Mouse (Mus musculus): ENCODE measurements around the gene Heatr9. TPM values are rescaled to one million over a fixed set of nuclear protein-coding genes. Genes with fewer than 3 reads are reported as not detected.

Gene Heatr9
- polyA plus RNA-seq, 1 experiment from 2014 or later = not detected

- H3K4me1 ChIP-seq (replicated peaks) = peaks cover 10% of the 10 kb centered on the region; the same call in 1 of the 2 replicates
- no peaks in the 10 kb centered on the region for H3K36me3 ChIP-seq
- H3K27me3 ChIP-seq = no peaks in the 10 kb centered on the region
- H3K9ac ChIP-seq = no peak within 1 kb of the TSS
- H3K9me3 ChIP-seq (replicated peaks) = no peaks in the 10 kb centered on the region
- no peak within 1 kb of the TSS for H3K27ac ChIP-seq
- ATAC-seq (replicated peaks; ENCODE audit: insufficient number of reproducible peaks, insufficient read depth, low FRiP score, low read depth) = no peak
- H3K4me2 ChIP-seq = no peak within 1 kb of the TSS
- no peak within 1 kb of the TSS for H3K4me3 ChIP-seq
- 75% methylated on average over 5 of the region's 5 CpGs for WGBS
Measured at GRCm38 (mm10) chr11:83530360-83530759, 8.4 kb upstream of the Heatr9 start, which contains the start of gene Ccl5. Gene Ccl5, minus strand, starts transcription at chr11:83530518.

DNA sequence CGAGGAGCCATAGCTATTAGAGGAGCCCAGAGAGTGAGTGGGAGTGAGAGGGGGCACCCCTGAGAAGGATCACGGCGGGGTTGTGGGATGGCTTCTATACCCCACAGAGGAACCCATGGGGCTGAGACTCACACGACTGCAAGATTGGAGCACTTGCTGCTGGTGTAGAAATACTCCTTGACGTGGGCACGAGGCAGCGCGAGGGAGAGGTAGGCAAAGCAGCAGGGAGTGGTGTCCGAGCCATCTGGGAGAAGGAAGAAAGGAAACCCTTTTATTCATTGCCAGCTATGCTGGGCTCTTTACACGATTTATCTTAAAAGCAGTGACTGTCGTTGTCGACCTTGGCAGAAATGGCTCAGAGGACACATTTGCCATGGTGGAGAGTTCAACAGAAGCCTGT lies 7.0 kb upstream of the Heatr9 start:
- H3K4me1 ChIP-seq (replicated peaks) = peaks cover under 1% of the 10 kb centered on the region; the same call in 1 of the 2 replicates
- WGBS = 65% methylated on average over 12 of the region's 12 CpGs
- H3K4me2 ChIP-seq = no peak overlapping the region
- H3K9me3 ChIP-seq (replicated peaks) = no peaks in the 10 kb centered on the region
- ATAC-seq (replicated peaks; ENCODE audit: insufficient number of reproducible peaks, insufficient read depth, low FRiP score, low read depth) = no peak
- no peak overlapping the region for H3K4me3 ChIP-seq
- H3K36me3 ChIP-seq = no peaks in the 10 kb centered on the region
- H3K27me3 ChIP-seq = no peaks in the 10 kb centered on the region
- H3K9ac ChIP-seq = no peak overlapping the region
- no peak overlapping the region for H3K27ac ChIP-seq

- Histone ChIP-seq H3K4me3 (no peak overlapping the region), H3K4me2 (no peak overlapping the region), H3K9ac (no peak overlapping the region), H3K27ac (no peak overlapping the region), H3K9me3 (replicated peaks) (no peaks in the 10 kb centered on the region), H3K36me3 (no peaks in the 10 kb centered on the region), H3K27me3 (no peaks in the 10 kb centered on the region), H3K4me1 (replicated peaks) (no peaks in the 10 kb centered on the region)
- ATAC-seq (replicated peaks; ENCODE audit: insufficient number of reproducible peaks, insufficient read depth, low FRiP score, low read depth) = no peak
- 70% methylated on average over 6 of the region's 6 CpGs for WGBS
Measured at GRCm38 (mm10) chr11:83518371-83518770, 3.6 kb downstream of the Heatr9 start.

- ATAC-seq (replicated peaks; ENCODE audit: insufficient number of reproducible peaks, insufficient read depth, low FRiP score, low read depth) = no peak
Measured at GRCm38 (mm10) chr11:83517153-83517552, 4.8 kb downstream of the Heatr9 start.

GRCm38 (mm10) chr11:83509521-83509920 lies 12.5 kb downstream of the Heatr9 start:
- ATAC-seq (replicated peaks; ENCODE audit: insufficient number of reproducible peaks, insufficient read depth, low FRiP score, low read depth) = no peak
- H3K9me3 ChIP-seq (replicated peaks) = no peaks in the 10 kb centered on the region
- no peak overlapping the region for H3K9ac ChIP-seq
- H3K27ac ChIP-seq = no peak overlapping the region
- H3K4me3 ChIP-seq = no peak overlapping the region
- H3K4me2 ChIP-seq = no peak overlapping the region
- H3K27me3 ChIP-seq = no peaks in the 10 kb centered on the region
- peaks cover 27% of the 10 kb centered on the region for H3K36me3 ChIP-seq
- H3K4me1 ChIP-seq (replicated peaks) = 0 out of 2 replicates have a peak, but pooled peaks cover 3% of the 10 kb centered on the region

More at GRCm38 (mm10) chr11:83517153-83517552, 4.8 kb downstream of the Heatr9 start:
- Histone ChIP-seq H3K9ac (no peak overlapping the region), H3K4me3 (no peak overlapping the region), H3K27me3 (no peaks in the 10 kb centered on the region), H3K36me3 (no peaks in the 10 kb centered on the region), H3K4me1 (replicated peaks) (no peaks in the 10 kb centered on the region), H3K4me2 (no peak overlapping the region), H3K9me3 (replicated peaks) (no peaks in the 10 kb centered on the region), H3K27ac (no peak overlapping the region)

- no peak for ATAC-seq (replicated peaks; ENCODE audit: insufficient number of reproducible peaks, insufficient read depth, low FRiP score, low read depth)
- WGBS = 93% methylated on average over 5 of the region's 5 CpGs
Measured at GRCm38 (mm10) chr11:83504308-83504707, 17.7 kb downstream of the Heatr9 start.

DNA sequence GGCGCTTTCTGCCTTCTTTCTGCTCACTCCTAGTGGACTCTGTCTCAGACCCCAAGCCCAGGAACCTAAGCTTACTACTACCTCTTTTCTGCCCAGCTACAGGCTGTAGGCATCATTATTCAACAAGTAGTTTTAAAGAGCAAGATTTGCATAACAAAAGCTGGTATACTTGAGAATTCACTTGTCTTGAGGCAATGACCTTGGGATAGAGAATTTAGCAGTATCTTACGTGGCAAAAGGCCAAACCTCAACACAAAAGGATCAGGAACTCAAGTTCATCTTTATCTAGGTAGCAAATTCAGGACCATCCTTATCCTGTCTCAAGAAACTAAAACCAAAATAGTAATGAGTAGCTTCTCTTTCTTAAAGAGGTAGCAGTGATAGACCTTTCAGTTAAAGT lies 26.4 kb downstream of the Heatr9 start:
- H3K9me3 ChIP-seq (replicated peaks) = no peaks in the 10 kb centered on the region
- no peaks in the 10 kb centered on the region; the same call in 1 of the 2 replicates for H3K4me1 ChIP-seq (replicated peaks)
- WGBS = 84% methylated on average over 2 of the region's 2 CpGs
- no peak overlapping the region for H3K4me2 ChIP-seq
- no peak overlapping the region for H3K4me3 ChIP-seq
- ATAC-seq (replicated peaks; ENCODE audit: insufficient number of reproducible peaks, insufficient read depth, low FRiP score, low read depth) = no peak
- H3K27me3 ChIP-seq = no peaks in the 10 kb centered on the region
- H3K36me3 ChIP-seq = peaks cover 5% of the 10 kb centered on the region; the same call in 1 of the 2 replicates
- no peak overlapping the region for H3K9ac ChIP-seq
- H3K27ac ChIP-seq = no peak overlapping the region

More at GRCm38 (mm10) chr11:83504308-83504707, 17.7 kb downstream of the Heatr9 start:
- no peak overlapping the region for H3K9ac ChIP-seq
- H3K4me3 ChIP-seq = no peak overlapping the region
- no peak overlapping the region for H3K27ac ChIP-seq
- H3K4me2 ChIP-seq = no peak overlapping the region
- H3K4me1 ChIP-seq (replicated peaks) = 0 out of 2 replicates have a peak, but pooled peaks cover 3% of the 10 kb centered on the region
- H3K36me3 ChIP-seq = peaks cover 61% of the 10 kb centered on the region
- no peaks in the 10 kb centered on the region for H3K27me3 ChIP-seq
- no peaks in the 10 kb centered on the region for H3K9me3 ChIP-seq (replicated peaks)

DNA sequence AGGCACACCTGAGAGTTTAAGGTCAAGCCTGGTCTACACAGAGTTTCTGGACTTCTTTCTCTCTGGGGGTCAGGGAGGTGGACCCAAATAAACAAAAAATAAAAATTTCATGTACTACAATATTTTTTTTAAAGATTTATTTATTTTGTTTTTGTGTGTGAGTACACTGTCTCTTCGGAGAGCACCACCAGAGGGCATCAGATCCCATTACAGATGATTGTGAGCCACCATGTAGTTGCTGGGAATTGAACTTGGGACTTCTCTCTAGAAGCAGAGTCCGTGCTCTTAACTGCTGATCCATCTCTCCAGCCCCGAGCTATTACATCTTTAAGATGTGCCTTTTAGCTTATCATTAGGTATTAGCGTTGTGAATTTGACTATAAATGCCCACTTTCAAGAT lies 30.5 kb downstream of the Heatr9 start:
- WGBS = 88% methylated on average over 4 of the region's 4 CpGs
- ATAC-seq (replicated peaks; ENCODE audit: insufficient number of reproducible peaks, insufficient read depth, low FRiP score, low read depth) = no peak
- no peaks in the 10 kb centered on the region; the same call in 1 of the 2 replicates for H3K4me1 ChIP-seq (replicated peaks)
- no peak overlapping the region for H3K27ac ChIP-seq
- peaks cover 19% of the 10 kb centered on the region for H3K36me3 ChIP-seq
- no peak overlapping the region for H3K9ac ChIP-seq
- H3K9me3 ChIP-seq (replicated peaks) = no peaks in the 10 kb centered on the region
- no peak overlapping the region for H3K4me3 ChIP-seq
- no peaks in the 10 kb centered on the region for H3K27me3 ChIP-seq
- H3K4me2 ChIP-seq = no peak overlapping the region

DNA sequence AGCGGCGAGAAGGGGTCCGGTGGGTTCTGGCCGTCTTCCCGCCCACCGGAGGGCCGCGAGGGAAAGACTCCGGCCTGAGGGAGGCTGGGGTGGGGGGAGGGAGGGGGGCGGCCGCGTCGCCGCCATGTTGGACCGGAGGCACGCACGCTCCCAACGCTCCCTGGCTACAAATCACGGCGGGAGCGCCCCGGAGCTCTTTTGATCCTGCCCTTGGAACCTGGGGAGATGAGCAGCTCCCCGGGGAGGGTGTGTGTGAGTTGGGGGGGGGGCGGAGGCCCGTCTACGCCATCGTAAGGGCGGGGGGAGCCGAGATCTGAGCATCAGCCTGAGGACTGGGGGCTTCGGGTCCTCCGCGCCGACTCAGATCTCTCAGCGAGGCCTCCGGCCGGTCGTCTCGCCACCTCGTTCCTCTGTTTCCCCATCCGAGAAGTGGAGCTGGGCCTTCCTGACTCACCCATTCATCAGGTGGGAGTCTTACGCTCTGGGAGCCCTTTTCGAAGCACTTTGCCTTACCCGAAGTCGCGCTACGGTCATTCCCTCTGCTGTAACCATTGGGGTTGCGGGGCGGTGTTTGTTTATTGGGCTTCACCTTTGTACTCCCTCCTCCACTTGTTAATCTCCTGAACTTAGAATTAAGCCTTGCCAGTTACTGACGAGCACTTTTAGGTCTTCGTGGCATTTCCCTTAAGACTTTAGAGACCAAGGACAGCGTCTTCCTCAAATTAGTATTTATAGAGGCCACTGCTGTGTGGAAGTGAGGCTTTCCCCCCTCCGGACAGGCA lies 48.5 kb downstream of the Heatr9 start:
- Histone ChIP-seq H3K4me2 (peak overlapping the region; percentile 69), H3K36me3 (peaks cover 7% of the 10 kb centered on the region), H3K9ac (peak overlapping the region; percentile 86), H3K27me3 (no peaks in the 10 kb centered on the region), H3K4me3 (peak overlapping the region; percentile 94), H3K4me1 (replicated peaks) (peaks cover 17% of the 10 kb centered on the region), H3K27ac (peak overlapping the region; percentile 89), H3K9me3 (replicated peaks) (no peaks in the 10 kb centered on the region)
- under 1% methylated on average over 40 of the region's 52 CpGs for WGBS
- ATAC-seq (replicated peaks; ENCODE audit: insufficient number of reproducible peaks, insufficient read depth, low FRiP score, low read depth) = peak; percentile 77

DNA sequence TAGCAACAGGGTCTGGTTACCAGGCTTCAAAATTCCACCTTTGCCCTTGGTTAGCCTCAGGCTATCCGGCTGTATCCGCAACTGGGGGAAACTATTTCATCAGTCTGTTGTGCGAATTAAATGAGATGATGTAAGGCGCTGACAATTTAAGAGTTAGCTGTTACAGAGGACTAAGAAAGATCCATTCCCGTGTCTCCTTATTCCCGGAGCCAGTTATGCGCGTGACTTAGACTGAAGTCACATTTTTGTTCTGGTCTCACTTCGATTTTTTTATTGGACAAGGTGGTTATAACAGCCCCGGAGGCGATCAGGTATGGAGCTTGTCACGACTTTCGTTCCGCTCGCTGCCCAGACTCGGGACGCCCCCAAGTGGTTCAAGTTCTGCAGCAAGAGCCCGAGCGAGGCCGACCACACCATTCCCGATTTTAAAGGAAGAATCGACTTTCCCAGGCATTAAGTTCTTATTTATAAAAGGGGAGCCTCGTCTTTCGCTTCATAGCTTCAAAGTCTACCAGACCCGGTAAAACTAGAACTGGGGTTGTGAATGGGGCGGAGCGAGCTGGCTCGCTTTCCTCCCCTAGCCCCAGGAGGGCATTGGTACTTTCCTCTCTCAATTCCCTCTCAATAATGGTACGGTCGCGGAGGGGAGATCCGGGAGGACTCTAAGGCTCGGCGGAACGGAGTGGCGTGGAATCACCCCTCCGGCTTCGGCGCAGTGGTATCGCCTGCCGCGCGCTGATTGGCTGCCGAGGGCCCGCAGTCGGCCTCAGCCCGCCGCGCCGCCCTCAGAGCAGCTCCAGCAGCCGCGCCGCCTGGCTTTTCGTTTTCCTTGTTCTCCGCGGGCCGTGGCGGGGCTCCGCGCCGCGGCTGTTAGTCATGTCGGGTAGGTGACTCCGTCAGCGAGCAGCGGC lies 49.4 kb downstream of the Heatr9 start, which contains the start of gene Taf15:
Gene Taf15 (plus strand): TSS at position 763 of the 911 bp plus-strand sequence.
- H3K4me2 ChIP-seq = peak within 1 kb of the TSS; percentile 69
- ATAC-seq (replicated peaks; ENCODE audit: insufficient number of reproducible peaks, insufficient read depth, low FRiP score, low read depth) = peak; percentile 97
- H3K36me3 ChIP-seq = peaks cover 7% of the 10 kb centered on the region
- H3K9ac ChIP-seq = peak within 1 kb of the TSS; percentile 86
- WGBS = under 1% methylated on average over 66 of the region's 66 CpGs
- peaks cover 22% of the 10 kb centered on the region for H3K4me1 ChIP-seq (replicated peaks)
- H3K27ac ChIP-seq = peak within 1 kb of the TSS; percentile 89
- no peaks in the 10 kb centered on the region for H3K9me3 ChIP-seq (replicated peaks)
- H3K4me3 ChIP-seq = peak within 1 kb of the TSS; percentile 94
- H3K27me3 ChIP-seq = no peaks in the 10 kb centered on the region

DNA sequence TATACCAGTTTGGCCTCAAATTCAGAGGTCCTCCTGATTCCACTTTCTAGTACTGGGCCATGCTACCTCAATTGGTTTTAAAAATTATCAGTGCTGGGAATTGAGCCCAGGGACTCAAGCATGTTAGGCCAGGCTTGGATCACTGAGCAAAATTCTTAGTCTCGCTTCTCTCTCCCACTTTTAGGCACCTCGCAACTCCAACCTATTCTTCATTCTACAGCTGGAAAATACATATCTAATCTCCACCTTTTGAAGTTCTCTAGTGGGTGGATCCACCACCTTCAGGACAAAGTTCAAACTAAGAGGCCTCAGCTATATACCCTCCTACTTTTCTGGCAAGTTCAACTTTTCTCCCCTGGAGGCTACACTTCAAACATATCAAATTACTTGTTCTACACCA lies 50.2 kb downstream of the Heatr9 start:
- H3K4me1 ChIP-seq (replicated peaks) = peaks cover 30% of the 10 kb centered on the region
- peaks cover 4% of the 10 kb centered on the region for H3K36me3 ChIP-seq
- H3K4me3 ChIP-seq = no peak overlapping the region
- WGBS = 73% methylated on average over 2 of the region's 2 CpGs
- H3K9me3 ChIP-seq (replicated peaks) = no peaks in the 10 kb centered on the region
- no peak overlapping the region for H3K27ac ChIP-seq
- no peaks in the 10 kb centered on the region for H3K27me3 ChIP-seq
- peak overlapping the region; percentile 68; the same call in 1 of the 2 replicates for H3K4me2 ChIP-seq
- ATAC-seq (replicated peaks; ENCODE audit: insufficient number of reproducible peaks, insufficient read depth, low FRiP score, low read depth) = no peak
- H3K9ac ChIP-seq = no peak overlapping the region

Measured in heart, embryonic 15.5 days (tissue).